Mouse (Mus musculus) telencephalon, adult 2 months (tissue): Measurements from ENCODE around the gene Vmn1r203.
"Not testable (repeated sequence)": the region's sequence is repeated elsewhere in the genome, so short reads cannot be mapped to it uniquely, and the experiment has no call there.

Experiments used
- DNase-seq: peaks from one replicate; pipeline ENCODE4 v3.0.0-alpha.2; 2011; ENCODE audit warnings: low read depth, low spot score

Gene Vmn1r203

DNA sequence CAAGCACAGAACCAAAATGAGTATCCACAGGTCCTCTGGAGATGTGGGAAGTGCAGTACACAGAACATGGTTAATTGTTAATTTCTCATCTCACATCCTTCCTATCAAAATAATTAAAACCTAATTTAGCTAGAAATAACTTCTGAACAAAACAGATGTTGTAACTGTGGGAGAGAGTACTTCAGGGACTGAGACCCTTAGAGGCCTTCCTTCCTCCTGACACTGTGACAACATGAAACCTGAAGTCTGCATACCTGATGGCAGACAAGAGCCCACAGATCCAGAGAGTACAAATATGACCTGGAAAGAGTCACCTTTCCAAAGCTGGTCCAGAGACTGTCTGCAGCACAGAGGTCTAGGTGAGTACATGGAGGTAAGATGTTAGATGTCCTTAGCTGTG lies at the start of gene Vmn1r203:
Gene Vmn1r203 (plus strand): TSS at position 301 of the 400 bp plus-strand sequence.
- no peak for DNase-seq

DNA sequence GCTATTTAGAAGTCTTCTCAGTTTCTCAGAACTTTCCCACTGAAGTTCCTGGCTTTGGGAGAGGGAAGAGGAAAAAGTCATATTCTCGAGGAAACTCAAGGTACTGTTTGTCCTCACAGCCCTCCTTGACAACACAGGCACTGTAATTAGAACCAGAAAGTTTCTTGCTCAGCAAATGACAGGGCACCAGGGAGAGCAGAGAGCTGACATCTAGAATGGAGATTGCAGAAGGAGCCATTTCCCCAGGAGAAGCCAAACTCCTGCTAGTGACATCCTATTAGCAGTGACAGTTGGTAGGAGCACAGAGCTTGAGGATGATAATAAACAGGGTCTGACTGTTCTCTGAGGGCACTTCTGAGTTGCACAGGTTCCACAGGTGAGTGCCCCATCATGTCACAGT lies 46.3 kb upstream of the Vmn1r203 start, which contains the start of gene Vmn1r201:
Gene Vmn1r201 (plus strand): TSS at position 301 of the 400 bp plus-strand sequence.
- no peak for DNase-seq

- DNase-seq: no peak
Measured at GRCm38 (mm10) chr13:22502431-22502830, 15.5 kb upstream of the Vmn1r203 start.

DNA sequence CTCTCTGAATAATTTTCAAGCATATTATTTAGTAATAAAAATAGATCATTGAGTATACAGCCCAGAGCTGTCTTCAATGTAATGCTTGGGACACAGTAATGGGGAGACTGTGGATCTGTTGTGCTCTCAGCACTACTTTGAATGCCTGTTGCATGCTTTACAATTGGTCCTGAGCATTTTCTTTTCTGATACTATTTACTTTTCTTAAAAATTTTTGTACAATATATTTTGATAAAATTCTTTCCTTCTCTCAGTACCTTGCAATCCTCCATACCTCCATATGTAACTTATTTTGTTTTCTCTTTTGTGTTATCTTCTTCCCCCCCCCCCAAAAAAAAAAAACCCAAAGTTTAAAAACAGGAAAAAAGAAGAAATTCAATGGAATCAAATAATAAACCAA lies 12.6 kb upstream of the Vmn1r203 start, which contains the start of gene Vmn1r202:
Gene Vmn1r202 (minus strand): TSS at position 101 of the 400 bp plus-strand sequence.
- DNase-seq: no peak

DNA sequence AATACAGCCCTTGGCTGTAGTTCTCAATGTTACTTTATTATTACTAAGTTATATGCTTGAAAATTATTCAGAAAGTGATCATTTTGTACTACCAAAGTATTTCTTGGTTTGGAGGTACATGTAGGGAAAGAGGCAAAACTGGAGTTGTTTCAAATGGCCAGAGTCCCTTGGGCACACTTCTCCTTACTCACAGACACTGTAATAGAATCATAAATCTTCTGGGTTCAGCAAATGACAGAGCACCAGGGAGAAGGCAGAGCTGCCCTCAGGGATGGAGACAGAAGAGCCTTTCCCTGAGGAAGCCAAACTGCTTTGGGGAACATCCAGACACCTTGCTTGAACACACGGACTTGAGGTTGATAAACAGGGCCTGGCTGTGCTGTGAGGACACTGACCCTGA lies 35.0 kb downstream of the Vmn1r203 start, which contains the start of gene Vmn1r204:
Gene Vmn1r204 (plus strand): TSS at position 301 of the 400 bp plus-strand sequence.
- not testable (repeated sequence) for DNase-seq

DNA sequence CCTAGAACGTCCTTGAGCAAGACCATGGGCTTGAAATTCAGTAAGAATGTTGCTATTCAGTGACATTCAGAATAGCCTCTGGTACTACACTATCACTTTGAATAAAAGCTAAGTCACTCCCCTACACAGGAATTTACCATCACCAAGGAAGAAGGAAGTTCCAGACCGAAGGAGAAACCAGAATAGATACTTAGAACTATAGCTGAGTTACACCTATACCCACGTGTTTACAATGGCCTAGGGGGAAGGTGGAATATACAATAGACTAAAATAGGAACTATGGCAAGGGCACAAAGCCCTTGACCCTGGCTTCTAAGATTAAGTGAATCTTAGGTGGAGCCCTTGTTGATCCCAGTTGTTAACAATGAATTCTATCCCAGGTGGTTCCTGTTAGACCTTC lies 57.0 kb downstream of the Vmn1r203 start:
- DNase-seq: not testable (repeated sequence)
